Comparison of ENCODE assay signal across 7 mouse cellular contexts in the genomic region with DNA sequence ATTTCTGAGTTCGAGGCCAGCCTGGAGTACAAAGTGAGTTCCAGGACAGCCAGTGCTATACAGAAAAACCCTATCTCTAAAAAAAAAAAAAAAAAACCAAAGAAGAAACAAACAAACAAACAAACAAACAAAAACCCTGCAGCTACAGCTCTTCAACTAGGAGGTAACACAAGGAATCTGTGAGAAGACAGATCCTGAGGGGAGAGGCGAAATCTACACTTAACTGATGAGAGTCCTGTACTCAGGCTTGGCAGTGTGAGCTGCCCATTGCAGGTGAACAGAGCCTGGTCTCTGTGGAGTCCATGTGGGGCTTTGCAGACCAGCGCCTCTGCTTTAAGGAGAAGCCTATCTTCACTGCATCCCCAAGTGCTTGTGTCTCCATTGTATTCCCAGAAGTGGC. TPM values are rescaled to one million over a fixed set of nuclear protein-coding genes. Genes with fewer than 3 reads are reported as not detected.
ATAC-seq lines count a peak whose summit lies in the region.
"Not testable (repeated sequence)": the region's sequence is repeated elsewhere in the genome, so short reads cannot be mapped to it uniquely, and the experiment has no call there.

No protein-coding gene starts in this region.

- H3K9me3 ChIP-seq in embryonic facial prominence, embryonic 13.5 days; heart, embryonic 12.5 days (replicated peaks); intestine, embryonic 15.5 days; limb, embryonic 12.5 days; midbrain, embryonic 13.5 days; neural tube, embryonic 15.5 days (replicated peaks): not testable (repeated sequence)

- H3K27me3 ChIP-seq in embryonic facial prominence, embryonic 13.5 days: peaks cover 25% of the 10 kb centered on the region
- H3K27me3 ChIP-seq in heart, embryonic 12.5 days (replicated peaks): peaks cover 47% of the 10 kb centered on the region
- peaks cover 13% of the 10 kb centered on the region for H3K27me3 ChIP-seq in intestine, embryonic 15.5 days (replicated peaks)
- peaks cover 19% of the 10 kb centered on the region for H3K27me3 ChIP-seq in limb, embryonic 12.5 days
- peaks cover 19% of the 10 kb centered on the region for H3K27me3 ChIP-seq in midbrain, embryonic 13.5 days
- H3K27me3 ChIP-seq in neural tube, embryonic 15.5 days (replicated peaks): peaks cover 10% of the 10 kb centered on the region

- H3K36me3 ChIP-seq in embryonic facial prominence, embryonic 13.5 days; heart, embryonic 12.5 days; intestine, embryonic 15.5 days; limb, embryonic 12.5 days; midbrain, embryonic 13.5 days; neural tube, embryonic 15.5 days: not testable (repeated sequence)

- not testable (repeated sequence) for H3K4me3 ChIP-seq in embryonic facial prominence, embryonic 13.5 days; heart, embryonic 12.5 days; intestine, embryonic 15.5 days (replicated peaks); midbrain, embryonic 13.5 days (replicated peaks); neural tube, embryonic 15.5 days (replicated peaks)
- 0 out of 2 replicates have a peak overlapping the region, but pooled peaks have one; percentile 58 for H3K4me3 ChIP-seq in limb, embryonic 12.5 days (replicated peaks)

- H3K4me1 ChIP-seq in embryonic facial prominence, embryonic 13.5 days; heart, embryonic 12.5 days (replicated peaks); intestine, embryonic 15.5 days (replicated peaks); limb, embryonic 12.5 days (replicated peaks); midbrain, embryonic 13.5 days (replicated peaks); neural tube, embryonic 15.5 days: not testable (repeated sequence)

- H3K27ac ChIP-seq in embryonic facial prominence, embryonic 13.5 days; heart, embryonic 12.5 days (ENCODE audit: poor library complexity, severe bottlenecking); intestine, embryonic 15.5 days; limb, embryonic 12.5 days; midbrain, embryonic 13.5 days; neural tube, embryonic 15.5 days (replicated peaks): not testable (repeated sequence)

- H3K9ac ChIP-seq in embryonic facial prominence, embryonic 13.5 days; heart, embryonic 12.5 days; intestine, embryonic 15.5 days; limb, embryonic 12.5 days (replicated peaks); midbrain, embryonic 13.5 days (replicated peaks); neural tube, embryonic 15.5 days (replicated peaks): not testable (repeated sequence)

- peak overlapping the region; percentile 91; the same call in 1 of the 2 replicates for H3K4me2 ChIP-seq in embryonic facial prominence, embryonic 13.5 days
- peak overlapping the region; percentile 86 for H3K4me2 ChIP-seq in heart, embryonic 12.5 days
- H3K4me2 ChIP-seq in intestine, embryonic 15.5 days (replicated peaks): peak overlapping the region; percentile 99; the same call in 1 of the 2 replicates
- not testable (repeated sequence) for H3K4me2 ChIP-seq in limb, embryonic 12.5 days; midbrain, embryonic 13.5 days (replicated peaks)
- peak overlapping the region; percentile 86; the same call in 1 of the 2 replicates for H3K4me2 ChIP-seq in neural tube, embryonic 15.5 days

- ATAC-seq in CD4-positive, CD25-positive, alpha-beta regulatory T cell, adult 4 months: peak; percentile 3
- ATAC-seq in embryonic facial prominence, embryonic 13.5 days (ENCODE audit: insufficient number of reproducible peaks, insufficient read depth, low FRiP score, low TSS enrichment, low read depth); heart, embryonic 12.5 days (ENCODE audit: insufficient number of reproducible peaks, low FRiP score); intestine, embryonic 15.5 days; limb, embryonic 12.5 days (ENCODE audit: insufficient number of reproducible peaks, insufficient read depth, low FRiP score, low TSS enrichment, low read depth); neural tube, embryonic 15.5 days (ENCODE audit: low FRiP score): not testable (repeated sequence)
- peak; percentile 4; the same call in 1 of the 2 replicates for ATAC-seq in midbrain, embryonic 13.5 days

- WGBS in embryonic facial prominence, embryonic 13.5 days: 79% methylated on average over 3 of the region's 3 CpGs
- WGBS in heart, embryonic 12.5 days: 49% methylated on average over 3 of the region's 3 CpGs
- 81% methylated on average over 3 of the region's 3 CpGs for WGBS in intestine, embryonic 15.5 days
- 80% methylated on average over 2 of the region's 3 CpGs for WGBS in limb, embryonic 12.5 days
- 80% methylated on average over 3 of the region's 3 CpGs for WGBS in midbrain, embryonic 13.5 days
- 87% methylated on average over 3 of the region's 3 CpGs for WGBS in neural tube, embryonic 15.5 days

RNA-seq across cellular contexts. Expression of gene H2-Q7, which starts 0.6 kb away (rescaled TPM):
- polyA plus RNA-seq in CD4-positive, CD25-positive, alpha-beta regulatory T cell, adult 4 months (2017; shearing (Covaris generic)): 1,000 to 10,000 TPM; 1,046 to 1,058 TPM
- polyA plus RNA-seq in embryonic facial prominence, embryonic 13.5 days (2015; fragmentation: Nextera tagmentation; extraction: Ambion mirVana): 1.6 and 3.3 TPM in 2 replicates
- polyA plus RNA-seq in heart, embryonic 12.5 days (2016; fragmentation: Nextera tagmentation; extraction: Ambion mirVana): 0.83 and 1.0 TPM in 2 replicates
- 6.5 and 6.7 TPM in 2 replicates for polyA plus RNA-seq in intestine, embryonic 15.5 days (2015; fragmentation: Nextera tagmentation; extraction: Ambion mirVana)
- polyA plus RNA-seq in limb, embryonic 12.5 days (2016; fragmentation: Nextera tagmentation; extraction: Ambion mirVana): 17.3 and 19.3 TPM in 2 replicates
- polyA plus RNA-seq in midbrain, embryonic 13.5 days (2015; fragmentation: Nextera tagmentation; extraction: Ambion mirVana): 2.5 TPM in 2 replicates
- polyA plus RNA-seq in neural tube, embryonic 15.5 days (2015; fragmentation: Nextera tagmentation; extraction: Ambion mirVana): 5.6 and 12.6 TPM in 2 replicates

RNA-seq across cellular contexts. Expression of gene H2-Q6, which starts 13.7 kb away (rescaled TPM):
- polyA plus RNA-seq in CD4-positive, CD25-positive, alpha-beta regulatory T cell, adult 4 months (2017; shearing (Covaris generic)): 100 to 1,000 TPM; 488 to 605 TPM
- 0.28 and 0.55 TPM in 2 replicates for polyA plus RNA-seq in embryonic facial prominence, embryonic 13.5 days (2015; fragmentation: Nextera tagmentation; extraction: Ambion mirVana)
- polyA plus RNA-seq in heart, embryonic 12.5 days (2016; fragmentation: Nextera tagmentation; extraction: Ambion mirVana): 0.57 TPM in 1 of 2 replicates, not detected in the other
- 1.7 and 2.1 TPM in 2 replicates for polyA plus RNA-seq in intestine, embryonic 15.5 days (2015; fragmentation: Nextera tagmentation; extraction: Ambion mirVana)
- 2.0 TPM in 2 replicates for polyA plus RNA-seq in limb, embryonic 12.5 days (2016; fragmentation: Nextera tagmentation; extraction: Ambion mirVana)
- 0.17 TPM in 2 replicates for polyA plus RNA-seq in midbrain, embryonic 13.5 days (2015; fragmentation: Nextera tagmentation; extraction: Ambion mirVana)
- polyA plus RNA-seq in neural tube, embryonic 15.5 days (2015; fragmentation: Nextera tagmentation; extraction: Ambion mirVana): 0.95 and 3.7 TPM in 2 replicates

RNA-seq across cellular contexts. Expression of gene H2-Q10, which starts 31.5 kb away (rescaled TPM):
- 10 to 100 TPM; 15.0 to 23.6 TPM for polyA plus RNA-seq in CD4-positive, CD25-positive, alpha-beta regulatory T cell, adult 4 months (2017; shearing (Covaris generic))
- 0.14 and 5.4 TPM in 2 replicates for polyA plus RNA-seq in embryonic facial prominence, embryonic 13.5 days (2015; fragmentation: Nextera tagmentation; extraction: Ambion mirVana)
- polyA plus RNA-seq in heart, embryonic 12.5 days (2016; fragmentation: Nextera tagmentation; extraction: Ambion mirVana): 0.31 and 1.2 TPM in 2 replicates
- 38.8 and 51.7 TPM in 2 replicates for polyA plus RNA-seq in intestine, embryonic 15.5 days (2015; fragmentation: Nextera tagmentation; extraction: Ambion mirVana)
- 0.41 and 0.42 TPM in 2 replicates for polyA plus RNA-seq in limb, embryonic 12.5 days (2016; fragmentation: Nextera tagmentation; extraction: Ambion mirVana)
- 0.09 and 0.69 TPM in 2 replicates for polyA plus RNA-seq in midbrain, embryonic 13.5 days (2015; fragmentation: Nextera tagmentation; extraction: Ambion mirVana)
- 0.36 and 0.79 TPM in 2 replicates for polyA plus RNA-seq in neural tube, embryonic 15.5 days (2015; fragmentation: Nextera tagmentation; extraction: Ambion mirVana)

RNA-seq across cellular contexts. Expression of gene H2-Q4, which starts 59.0 kb away (rescaled TPM):
- polyA plus RNA-seq in CD4-positive, CD25-positive, alpha-beta regulatory T cell, adult 4 months (2017; shearing (Covaris generic)): 10 to 100 TPM; 14.0 to 16.4 TPM
- 1.6 and 2.1 TPM in 2 replicates for polyA plus RNA-seq in embryonic facial prominence, embryonic 13.5 days (2015; fragmentation: Nextera tagmentation; extraction: Ambion mirVana)
- polyA plus RNA-seq in heart, embryonic 12.5 days (2016; fragmentation: Nextera tagmentation; extraction: Ambion mirVana): 1.9 and 2.5 TPM in 2 replicates
- polyA plus RNA-seq in intestine, embryonic 15.5 days (2015; fragmentation: Nextera tagmentation; extraction: Ambion mirVana): 5.5 and 6.4 TPM in 2 replicates
- 5.0 and 6.0 TPM in 2 replicates for polyA plus RNA-seq in limb, embryonic 12.5 days (2016; fragmentation: Nextera tagmentation; extraction: Ambion mirVana)
- 1.00 and 1.3 TPM in 2 replicates for polyA plus RNA-seq in midbrain, embryonic 13.5 days (2015; fragmentation: Nextera tagmentation; extraction: Ambion mirVana)
- 1.7 and 3.7 TPM in 2 replicates for polyA plus RNA-seq in neural tube, embryonic 15.5 days (2015; fragmentation: Nextera tagmentation; extraction: Ambion mirVana)

Comparison
In these comparisons a context has a peak if more than half of its experiments do, and no peak if none do; other contexts are left out.
1. RNA of gene H2-Q7, which starts 0.6 kb away (polyA plus RNA-seq): 1,046 to 1,058 TPM in CD4-positive, CD25-positive, alpha-beta regulatory T cell, adult 4 months; 17.3 to 19.3 TPM in limb, embryonic 12.5 days, 6.5 to 6.7 TPM in intestine, embryonic 15.5 days, 5.6 to 12.6 TPM in neural tube, embryonic 15.5 days, 1.6 to 3.3 TPM in embryonic facial prominence, embryonic 13.5 days, 2.5 TPM in midbrain, embryonic 13.5 days and 0.83 to 1.0 TPM in heart, embryonic 12.5 days; every median in the first group is over 10 times any median in the second.
2. RNA of gene H2-Q6, which starts 13.7 kb away (polyA plus RNA-seq): 488 to 605 TPM in CD4-positive, CD25-positive, alpha-beta regulatory T cell, adult 4 months; 1.7 to 2.1 TPM in intestine, embryonic 15.5 days, 2.0 TPM in limb, embryonic 12.5 days, 0.95 to 3.7 TPM in neural tube, embryonic 15.5 days, 0.57 TPM in heart, embryonic 12.5 days, 0.28 to 0.55 TPM in embryonic facial prominence, embryonic 13.5 days and 0.17 TPM in midbrain, embryonic 13.5 days; every median in the first group is over 100 times any median in the second.